Mouse (Mus musculus) heart, embryonic 12.5 days (tissue): ENCODE results near the gene Slc34a1. TPM values are rescaled to one million over a fixed set of nuclear protein-coding genes. Genes with fewer than 3 reads are reported as not detected.
"Not testable (repeated sequence)": the region's sequence is repeated elsewhere in the genome, so short reads cannot be mapped to it uniquely, and the experiment has no call there.

Experiments
- ATAC-seq: fragments of 200-750 bp; cut with Nextera tagmentation; 2 replicates; pipeline ENCODE4 v1.8.0; 2017; ENCODE audit warnings: moderate TSS enrichment, moderate library complexity; ENCODE audit not compliant: insufficient number of reproducible peaks, low FRiP score
- H3K27ac ChIP-seq: fragments of 300-500 bp; sonication (generic); 2 replicates; pipeline ENCODE4 v1.5.1; 2016; ENCODE audit warnings: mild to moderate bottlenecking, moderate library complexity; ENCODE audit not compliant: poor library complexity, severe bottlenecking
- H3K27me3 ChIP-seq: fragments of 300-500 bp; sonication (generic); replicated peaks from 2 replicates; pipeline ENCODE4 v1.6.1; 2016; ENCODE audit warnings: mild to moderate bottlenecking, moderate library complexity
- H3K36me3 ChIP-seq: fragments of 300-500 bp; sonication (generic); 2 replicates; pipeline ENCODE4 v1.6.1; 2016; ENCODE audit warnings: mild to moderate bottlenecking, moderate library complexity
- H3K4me1 ChIP-seq: fragments of 300-500 bp; sonication (generic); replicated peaks from 2 replicates; pipeline ENCODE4 v1.6.1; 2016; ENCODE audit warnings: mild to moderate bottlenecking
- H3K4me2 ChIP-seq: fragments of 300-500 bp; sonication (generic); 2 replicates; pipeline ENCODE4 v1.6.1; 2016; ENCODE audit warnings: mild to moderate bottlenecking, moderate library complexity
- H3K4me3 ChIP-seq: fragments of 300-500 bp; sonication (generic); 2 replicates; pipeline ENCODE4 v1.5.1; 2016; ENCODE audit warnings: mild to moderate bottlenecking
- H3K9ac ChIP-seq: fragments of 300-500 bp; sonication (generic); 2 replicates; pipeline ENCODE4 v1.6.1; 2016; ENCODE audit warnings: mild to moderate bottlenecking, moderate library complexity
- H3K9me3 ChIP-seq: fragments of 300-500 bp; sonication (generic); replicated peaks from 2 replicates; pipeline ENCODE4 v1.6.1; 2016; ENCODE audit warnings: mild to moderate bottlenecking, moderate library complexity
- WGBS: fragments of 180-500 bp; shearing (Covaris S2); methylation state at CpG from one replicate; pipeline ENCODE4 v1.1.7; 2016; 5-methylcytosine and 5-hydroxymethylcytosine counted together
- polyA plus RNA-seq: library from polyadenylated mRNA; unstranded; fragments of >200 nt; fragmentation: Nextera tagmentation; extraction: Ambion mirVana; gene quantifications from 2 replicates; pipeline ENCODE4 v1.2.1, GENCODE M21; 2016

Gene Slc34a1
- polyA plus RNA-seq, 1 experiment from 2014 or later = not detected

- no peak for ATAC-seq
- Histone ChIP-seq H3K4me2 (peak overlapping the region; percentile 38), H3K9ac (no peak overlapping the region), H3K36me3 (no peaks in the 10 kb centered on the region), H3K4me1 (peaks cover 9% of the 10 kb centered on the region; the same call in 1 of the 2 replicates), H3K27ac (no peak overlapping the region), H3K4me3 (0 out of 2 replicates have a peak overlapping the region, but pooled peaks have one; percentile 10), H3K27me3 (peaks cover 65% of the 10 kb centered on the region), H3K9me3 (no peaks in the 10 kb centered on the region)
- WGBS = 22% methylated on average over 51 of the region's 51 CpGs
Measured at GRCm38 (mm10) chr13:55420018-55420932, 22.3 kb downstream of the Slc34a1 start.

GRCm38 (mm10) chr13:55420933-55421800 lies 23.2 kb downstream of the Slc34a1 start:
- 10% methylated on average over 35 of the region's 35 CpGs for WGBS
- H3K27me3 ChIP-seq = peaks cover 70% of the 10 kb centered on the region
- ATAC-seq = peak; percentile 39; the same call in 1 of the 2 replicates

GRCm38 (mm10) chr13:55426613-55427012 lies 28.6 kb downstream of the Slc34a1 start, which contains the start of gene F12:
Gene F12 (minus strand): TSS chr13:55426793.
- H3K27ac ChIP-seq = no peak within 1 kb of the TSS
- H3K27me3 ChIP-seq = peaks cover 38% of the 10 kb centered on the region
- no peaks in the 10 kb centered on the region for H3K36me3 ChIP-seq
- H3K9ac ChIP-seq = no peak within 1 kb of the TSS
- H3K9me3 ChIP-seq = no peaks in the 10 kb centered on the region
- no peak for ATAC-seq
- H3K4me2 ChIP-seq = no peak within 1 kb of the TSS
- H3K4me3 ChIP-seq = no peak within 1 kb of the TSS
- WGBS = 82% methylated on average over 10 of the region's 10 CpGs
- no peaks in the 10 kb centered on the region for H3K4me1 ChIP-seq

More at GRCm38 (mm10) chr13:55420933-55421800, 23.2 kb downstream of the Slc34a1 start:
- Histone ChIP-seq H3K27ac (no peak overlapping the region), H3K4me1 (peaks cover 9% of the 10 kb centered on the region; the same call in 1 of the 2 replicates), H3K36me3 (no peaks in the 10 kb centered on the region), H3K4me3 (peak overlapping the region; percentile 10; the same call in 1 of the 2 replicates), H3K9me3 (no peaks in the 10 kb centered on the region), H3K4me2 (peak overlapping the region; percentile 38), H3K9ac (peak overlapping the region; percentile 26; the same call in 1 of the 2 replicates)

GRCm38 (mm10) chr13:55429226-55429888 lies 31.4 kb downstream of the Slc34a1 start:
- no peak overlapping the region for H3K27ac ChIP-seq
- H3K36me3 ChIP-seq = no peaks in the 10 kb centered on the region
- no peak overlapping the region for H3K9ac ChIP-seq
- H3K4me3 ChIP-seq = no peak overlapping the region
- no peak overlapping the region for H3K4me2 ChIP-seq
- H3K9me3 ChIP-seq = peaks cover 10% of the 10 kb centered on the region
- no peak for ATAC-seq
- peaks cover 21% of the 10 kb centered on the region for H3K27me3 ChIP-seq
- 64% methylated on average over 12 of the region's 12 CpGs for WGBS
- no peaks in the 10 kb centered on the region for H3K4me1 ChIP-seq

DNA sequence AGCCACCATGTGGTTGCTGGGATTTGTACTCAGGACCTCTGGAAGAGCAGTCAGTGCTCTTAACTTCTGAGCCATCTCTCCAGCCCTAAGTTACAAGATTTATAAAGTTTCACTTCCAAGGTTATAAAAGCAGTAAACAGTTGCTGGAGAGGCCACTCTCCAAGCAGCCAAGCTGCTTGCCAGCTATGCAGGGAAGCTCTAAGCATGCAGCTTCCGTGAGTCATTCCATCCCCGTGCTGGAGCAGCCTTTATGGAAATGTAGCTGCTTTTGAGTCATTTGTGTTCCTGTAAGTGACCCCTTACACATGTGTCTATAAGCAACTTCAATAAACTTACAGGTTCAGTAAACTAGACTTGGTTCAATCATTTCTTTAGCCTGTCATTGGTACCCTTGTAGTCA lies 32.6 kb downstream of the Slc34a1 start:
- Histone ChIP-seq H3K27me3 (peaks cover 21% of the 10 kb centered on the region), H3K4me2 (no peak overlapping the region), H3K9ac (no peak overlapping the region), H3K9me3 (peaks cover 11% of the 10 kb centered on the region), H3K27ac (no peak overlapping the region), H3K4me3 (no peak overlapping the region), H3K4me1 (no peaks in the 10 kb centered on the region), H3K36me3 (no peaks in the 10 kb centered on the region)
- 73% methylated on average over 2 of the region's 2 CpGs for WGBS
- ATAC-seq = no peak

GRCm38 (mm10) chr13:55431889-55432685 lies 34.1 kb downstream of the Slc34a1 start:
- H3K4me2 ChIP-seq = no peak overlapping the region
- H3K4me3 ChIP-seq = no peak overlapping the region
- 72% methylated on average over 10 of the region's 10 CpGs for WGBS
- peaks cover 11% of the 10 kb centered on the region for H3K9me3 ChIP-seq
- no peak overlapping the region for H3K9ac ChIP-seq
- H3K4me1 ChIP-seq = no peaks in the 10 kb centered on the region
- H3K27me3 ChIP-seq = peaks cover 7% of the 10 kb centered on the region; the same call in 1 of the 2 replicates
- no peak overlapping the region for H3K27ac ChIP-seq
- no peaks in the 10 kb centered on the region for H3K36me3 ChIP-seq
- no peak for ATAC-seq

DNA sequence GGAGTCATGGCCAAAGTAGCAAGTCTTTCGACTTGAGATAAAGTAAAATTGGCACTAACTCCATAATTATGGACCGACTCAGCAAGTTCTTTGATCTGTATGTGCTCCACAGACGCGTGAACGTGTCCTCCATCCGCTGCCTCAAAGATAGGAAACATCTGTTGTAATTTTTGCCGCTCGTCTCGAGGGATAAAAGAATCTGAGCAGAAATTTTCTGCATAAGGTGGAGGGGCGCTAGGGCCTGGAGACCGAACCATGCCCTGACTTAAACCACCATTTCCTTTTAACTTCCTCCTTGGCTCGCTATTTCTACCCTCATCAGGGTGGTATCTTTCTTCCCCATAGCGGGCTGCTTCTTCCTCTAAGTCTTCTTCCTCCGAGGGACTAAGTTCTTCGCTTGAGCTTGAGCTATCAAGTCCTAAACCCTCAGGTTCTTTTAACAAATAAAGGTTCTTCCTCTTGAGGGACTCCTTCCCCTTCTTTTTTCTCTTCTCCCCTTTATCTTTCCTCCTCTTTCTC lies 39.2 kb downstream of the Slc34a1 start:
- not testable (repeated sequence) for H3K4me3 ChIP-seq, ATAC-seq, H3K27me3 ChIP-seq, H3K27ac ChIP-seq, H3K4me2 ChIP-seq, H3K9ac ChIP-seq, H3K4me1 ChIP-seq, H3K36me3 ChIP-seq
- WGBS = 82% methylated on average over 15 of the region's 15 CpGs
- peaks cover 16% of the 10 kb centered on the region for H3K9me3 ChIP-seq

- Histone ChIP-seq H3K4me1 (peaks cover 23% of the 10 kb centered on the region), H3K27ac (peak overlapping the region; percentile 97; the same call in 1 of the 2 replicates), H3K9me3 (no peaks in the 10 kb centered on the region), H3K9ac (peak overlapping the region; percentile 63; the same call in 1 of the 2 replicates), H3K36me3 (no peaks in the 10 kb centered on the region), H3K4me3 (peak overlapping the region; percentile 84), H3K27me3 (no peaks in the 10 kb centered on the region), H3K4me2 (peak overlapping the region; percentile 88)
- ATAC-seq = no peak
- WGBS = 45% methylated on average over 9 of the region's 9 CpGs
Measured at GRCm38 (mm10) chr13:55443799-55444285, 45.9 kb downstream of the Slc34a1 start.

DNA sequence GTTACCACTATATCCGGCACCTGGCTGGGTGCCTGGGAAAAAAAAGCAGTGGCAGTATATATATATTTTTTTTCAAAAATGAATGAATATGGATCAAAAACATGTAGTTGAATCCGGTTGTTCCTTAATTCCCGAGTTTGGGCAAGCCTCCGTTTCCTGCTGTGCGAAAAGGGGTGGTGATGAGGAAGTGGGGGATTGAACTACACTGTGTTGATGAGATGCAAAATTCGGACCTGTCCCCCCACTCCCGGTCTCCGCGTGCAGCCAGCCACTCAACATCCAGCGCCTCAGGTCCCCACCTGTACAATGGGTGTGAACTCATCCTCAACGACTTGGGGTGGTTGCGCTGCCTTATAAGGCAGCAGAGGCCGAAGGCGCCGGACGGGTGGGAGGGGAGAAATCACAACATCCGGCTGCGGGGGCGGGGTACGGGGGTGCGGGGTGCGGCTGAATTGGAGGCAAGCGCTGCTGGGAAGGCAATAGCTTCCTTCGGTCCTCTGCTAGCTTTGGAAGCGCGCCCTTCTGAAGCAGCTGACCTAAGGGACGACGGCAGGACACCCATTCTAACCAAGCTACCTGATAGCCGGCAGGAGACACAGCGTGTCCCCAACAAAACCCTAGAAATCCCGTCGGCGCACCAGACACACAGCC lies 46.4 kb downstream of the Slc34a1 start:
- peaks cover 23% of the 10 kb centered on the region for H3K4me1 ChIP-seq
- H3K36me3 ChIP-seq = peaks cover under 1% of the 10 kb centered on the region; the same call in 1 of the 2 replicates
- H3K9me3 ChIP-seq = no peaks in the 10 kb centered on the region
- H3K27me3 ChIP-seq = no peaks in the 10 kb centered on the region
- ATAC-seq = peak; percentile 78
- H3K27ac ChIP-seq = peak overlapping the region; percentile 97
- H3K4me3 ChIP-seq = peak overlapping the region; percentile 84
- H3K9ac ChIP-seq = peak overlapping the region; percentile 63
- H3K4me2 ChIP-seq = peak overlapping the region; percentile 88
- WGBS = under 1% methylated on average over 33 of the region's 33 CpGs
